Mouse (Mus musculus): ENCODE results near the gene Leng9. TPM values are rescaled to one million over a fixed set of nuclear protein-coding genes. Genes with fewer than 3 reads are reported as not detected.

Leng9 gene
- polyA plus RNA-seq, 1 experiment from 2014 or later, result 3.4 TPM

GRCm38 (mm10) chr7:4101144-4101543 lies 49.0 kb downstream of the Leng9 start:
- H3K4me3 ChIP-seq (replicated peaks; ENCODE audit: low read depth, low read length), result no peak overlapping the region
- H3K4me2 ChIP-seq (ENCODE audit: low read length), result no peak overlapping the region
- WGBS, result 84% methylated on average over 5 of the region's 5 CpGs
- H3K9me3 ChIP-seq (ENCODE audit: control insufficient read depth, low read length), result no peaks in the 10 kb centered on the region
- no peak overlapping the region for H3K27ac ChIP-seq (replicated peaks; ENCODE audit: low read depth, low read length)
- DNase-seq (no peak), ATAC-seq (ENCODE audit: low FRiP score, low TSS enrichment) (no peak)
- H3K27me3 ChIP-seq (ENCODE audit: control insufficient read depth, insufficient read depth, low read length), result no peaks in the 10 kb centered on the region
- no peaks in the 10 kb centered on the region for H3K36me3 ChIP-seq (ENCODE audit: control insufficient read depth, insufficient read depth, low read length)
- no peak overlapping the region for H3K9ac ChIP-seq (replicated peaks; ENCODE audit: low read length)
- H3K4me1 ChIP-seq (ENCODE audit: control insufficient read depth, insufficient read depth, low read length), result no peaks in the 10 kb centered on the region

DNA sequence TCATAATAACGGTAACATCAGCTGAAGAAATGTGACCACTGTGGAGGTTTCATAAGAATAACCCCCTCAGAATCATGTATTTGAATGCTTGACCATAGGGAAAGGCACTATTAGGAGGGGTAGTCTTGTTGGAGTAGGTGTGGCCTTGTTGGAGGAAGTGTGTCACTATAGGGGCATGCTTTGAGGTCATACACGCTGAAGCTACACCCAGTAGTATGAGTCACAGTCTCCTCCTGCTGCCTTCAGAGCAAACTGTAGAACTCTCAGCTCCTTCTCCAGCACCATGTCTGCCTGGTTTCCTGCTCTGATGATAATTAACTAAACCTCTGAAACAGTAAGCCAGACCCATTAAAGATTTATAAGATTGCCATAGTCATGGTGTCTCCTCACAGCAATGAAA lies 51.3 kb downstream of the Leng9 start:
- Histone ChIP-seq H3K4me2 (ENCODE audit: low read length) (no peak overlapping the region), H3K4me3 (replicated peaks; ENCODE audit: low read depth, low read length) (no peak overlapping the region), H3K36me3 (ENCODE audit: control insufficient read depth, insufficient read depth, low read length) (no peaks in the 10 kb centered on the region), H3K27me3 (ENCODE audit: control insufficient read depth, insufficient read depth, low read length) (no peaks in the 10 kb centered on the region), H3K9me3 (ENCODE audit: control insufficient read depth, low read length) (no peaks in the 10 kb centered on the region), H3K27ac (replicated peaks; ENCODE audit: low read depth, low read length) (no peak overlapping the region), H3K4me1 (ENCODE audit: control insufficient read depth, insufficient read depth, low read length) (no peaks in the 10 kb centered on the region), H3K9ac (replicated peaks; ENCODE audit: low read length) (no peak overlapping the region)
- WGBS, result 78% methylated on average over 2 of the region's 2 CpGs
- DNase-seq (no peak), ATAC-seq (ENCODE audit: low FRiP score, low TSS enrichment) (no peak)

- no peaks in the 10 kb centered on the region for H3K27me3 ChIP-seq (ENCODE audit: control insufficient read depth, insufficient read depth, low read length)
- no peak overlapping the region for H3K9ac ChIP-seq (replicated peaks; ENCODE audit: low read length)
- ATAC-seq (ENCODE audit: low FRiP score, low TSS enrichment) (no peak), DNase-seq (no peak)
- no peaks in the 10 kb centered on the region for H3K36me3 ChIP-seq (ENCODE audit: control insufficient read depth, insufficient read depth, low read length)
- no peak overlapping the region for H3K4me3 ChIP-seq (replicated peaks; ENCODE audit: low read depth, low read length)
- H3K27ac ChIP-seq (replicated peaks; ENCODE audit: low read depth, low read length), result no peak overlapping the region
- no peaks in the 10 kb centered on the region for H3K9me3 ChIP-seq (ENCODE audit: control insufficient read depth, low read length)
- no peak overlapping the region for H3K4me2 ChIP-seq (ENCODE audit: low read length)
- no peaks in the 10 kb centered on the region for H3K4me1 ChIP-seq (ENCODE audit: control insufficient read depth, insufficient read depth, low read length)
- 73% methylated on average over 2 of the region's 2 CpGs for WGBS
Observed at GRCm38 (mm10) chr7:4098301-4098700, 51.9 kb downstream of the Leng9 start.

Other genes starting within 250 kb of the Leng9 start
- gene Lilra6, start 234.9 kb downstream of the Leng9 start, polyA plus RNA-seq (2014; fragmentation: Nextera tagmentation; extraction: Ambion mirVana), result not detected in 2 replicates
- gene Lair1, start 87.2 kb downstream of the Leng9 start, polyA plus RNA-seq (2014; fragmentation: Nextera tagmentation; extraction: Ambion mirVana), result 1.5 and 2.8 TPM in 2 replicates
- 104 and 112 TPM in 2 replicates for gene Ttyh1, start 31.0 kb downstream of the Leng9 start, polyA plus RNA-seq (2014; fragmentation: Nextera tagmentation; extraction: Ambion mirVana)
- 68.4 and 77.3 TPM in 2 replicates for gene Leng8, start 13.3 kb downstream of the Leng9 start, polyA plus RNA-seq (2014; fragmentation: Nextera tagmentation; extraction: Ambion mirVana)
- gene Cdc42ep5, start 14.5 kb upstream of the Leng9 start, polyA plus RNA-seq (2014; fragmentation: Nextera tagmentation; extraction: Ambion mirVana), result 3.1 and 5.3 TPM in 2 replicates
- 0.20 TPM in 1 of 2 replicates, not detected in the other for gene Lilra5, start 87.4 kb upstream of the Leng9 start, polyA plus RNA-seq (2014; fragmentation: Nextera tagmentation; extraction: Ambion mirVana)
- not detected in 2 replicates for gene Ncr1, start 187.3 kb upstream of the Leng9 start, polyA plus RNA-seq (2014; fragmentation: Nextera tagmentation; extraction: Ambion mirVana)
- 0.14 TPM in 1 of 2 replicates, not detected in the other for gene Gp6, start 247.4 kb upstream of the Leng9 start, polyA plus RNA-seq (2014; fragmentation: Nextera tagmentation; extraction: Ambion mirVana)